Mouse (Mus musculus) left cerebral cortex, postnatal 4 days (tissue): ENCODE results near the gene Speer3. TPM values are rescaled to one million over a fixed set of nuclear protein-coding genes. Genes with fewer than 3 reads are reported as not detected.
"Not testable (repeated sequence)": the region's sequence is repeated elsewhere in the genome, so short reads cannot be mapped to it uniquely, and the experiment has no call there.

ENCODE experiments used
- DNase-seq: peaks from one replicate; pipeline ENCODE4 v3.0.0-alpha.2; 2022
- intact Hi-C: fragments of 180-260 bp; cut with DNase I; formaldehyde crosslinking; loops from one replicate; pipeline ENCODE4 v1.15.1; 2025
- total RNA-seq, 2 experiments: library from RNA; stranded (reverse); gene quantifications; 2 replicates each; pipeline ENCODE4 v1.2.3; 2021

The Speer3 gene
- total RNA-seq, result not detected

- intact Hi-C loops, result no loop called here
- DNase-seq, result no peak
These were observed at the start of gene Speer3 for GRCm38 (mm10) chr5:13791319-13791718. Speer3 (plus strand) TSS chr5:13791619.

GRCm38 (mm10) chr5:13810496-13810895 lies 19.1 kb downstream of the Speer3 start:
- intact Hi-C loops, DNase-seq: not testable (repeated sequence)

GRCm38 (mm10) chr5:13825108-13825507 lies 33.7 kb downstream of the Speer3 start:
- intact Hi-C loops, result no loop called here

GRCm38 (mm10) chr5:13826708-13827107 lies 35.3 kb downstream of the Speer3 start:
- intact Hi-C loops, result no loop called here

More at GRCm38 (mm10) chr5:13825108-13825507, 33.7 kb downstream of the Speer3 start:
- no peak for DNase-seq

GRCm38 (mm10) chr5:13844317-13844716 lies 52.9 kb downstream of the Speer3 start:
- no peak for DNase-seq
- intact Hi-C loops, result no loop called here

More at GRCm38 (mm10) chr5:13826708-13827107, 35.3 kb downstream of the Speer3 start:
- DNase-seq, result no peak

Other genes with a start within 250 kb of the Speer3 start
- gene Sema3e, start 233.7 kb downstream of the Speer3 start, total RNA-seq, result 1 to 10 TPM; 7.0 to 7.4 TPM